Mouse (Mus musculus): ENCODE measurements around the gene Ano3.
A peak's percentile ranks its signal among the peaks of the same experiment; 100 is the strongest.
"Not testable (repeated sequence)": the region's sequence is repeated elsewhere in the genome, so short reads cannot be mapped to it uniquely, and the experiment has no call there.

Ano3 gene

GRCm38 (mm10) chr2:110950823-110951222, at the start of gene Ano3:
Ano3 (minus strand) TSS chr2:110950923.
- not testable (repeated sequence) for DNase-seq (ENCODE audit: low spot score in 2 of 2)

DNA sequence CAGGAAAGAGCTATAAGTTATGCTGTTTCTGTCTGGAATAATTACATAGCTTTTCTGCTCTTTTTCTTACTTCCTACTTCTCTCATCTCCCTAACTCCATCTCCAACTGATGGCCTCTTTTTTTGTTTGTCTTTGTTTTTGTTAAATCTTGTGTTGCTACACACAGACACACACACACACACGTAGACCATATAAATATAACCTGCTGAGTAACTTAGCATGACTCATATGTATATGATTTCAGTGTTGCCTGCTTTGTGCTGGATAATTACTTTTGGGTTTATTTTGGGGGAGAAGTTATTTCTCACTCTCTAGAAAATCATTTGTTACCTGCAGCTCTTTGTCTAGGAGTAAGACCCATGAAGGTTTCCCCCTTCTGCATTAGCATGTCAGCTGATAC, 39.3 kb upstream of the Ano3 start:
- DNase-seq (ENCODE audit: low spot score in 2 of 2), result no peak

DNA sequence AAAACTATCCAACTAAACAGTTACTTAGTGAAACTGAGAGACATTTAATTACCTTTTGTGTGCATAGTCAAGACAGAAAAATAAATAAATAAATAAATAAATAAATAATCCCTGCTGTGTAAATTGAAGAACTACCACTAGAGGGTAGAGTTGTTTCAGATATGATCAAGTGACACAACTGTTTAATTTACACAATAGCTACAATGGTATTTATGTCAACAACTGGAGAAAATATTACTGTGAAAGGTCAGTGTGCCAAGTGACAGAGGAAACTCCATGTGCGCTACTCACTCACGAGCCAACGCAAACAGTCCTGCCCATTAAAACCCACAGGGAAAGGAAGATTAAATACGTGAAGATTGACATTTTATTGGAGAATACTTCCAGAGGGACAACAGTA, 38.8 kb upstream of the Ano3 start:
- DNase-seq (ENCODE audit: low spot score in 2 of 2), result no peak

DNA sequence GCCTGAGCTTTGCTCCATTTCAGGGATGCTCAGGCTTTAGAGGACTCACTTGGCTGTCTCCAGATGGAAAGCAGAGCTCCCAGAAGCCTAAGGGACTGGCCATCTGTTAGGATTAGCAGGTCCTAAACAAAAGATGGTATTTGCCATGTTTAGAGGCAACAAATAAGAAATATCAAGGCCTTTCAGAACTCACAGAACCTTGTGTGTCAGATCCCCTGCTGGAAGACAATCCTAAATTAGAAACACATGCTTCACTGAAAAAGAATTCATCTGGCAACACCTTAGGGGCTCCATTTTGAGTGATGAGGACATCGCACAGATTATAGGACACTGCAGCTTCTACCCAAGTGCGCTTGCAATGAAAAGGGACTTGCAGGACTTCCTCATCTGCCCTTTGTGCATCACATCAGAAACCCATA, 35.1 kb upstream of the Ano3 start:
- no peak for DNase-seq (ENCODE audit: low spot score in 2 of 2)

DNA sequence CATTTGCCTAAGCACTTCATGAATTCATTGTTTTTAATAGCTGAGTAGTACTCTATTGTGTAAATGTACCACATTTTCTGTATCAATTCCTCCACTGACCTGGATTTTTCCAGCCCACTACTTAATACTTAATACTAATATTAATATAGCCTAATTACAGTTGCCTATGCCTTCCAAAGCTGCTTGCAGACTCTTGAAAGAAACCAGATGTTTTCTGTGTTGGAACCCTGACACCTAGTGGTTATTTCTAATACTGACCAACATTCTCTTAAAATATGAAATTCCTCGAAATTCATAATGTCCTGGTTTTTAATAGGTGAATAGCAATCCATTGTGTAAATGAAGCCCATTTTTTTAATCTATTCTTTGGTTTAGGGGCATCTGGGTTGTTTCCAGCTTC, 31.0 kb upstream of the Ano3 start:
- DNase-seq (ENCODE audit: low spot score in 2 of 2), result no peak

DNA sequence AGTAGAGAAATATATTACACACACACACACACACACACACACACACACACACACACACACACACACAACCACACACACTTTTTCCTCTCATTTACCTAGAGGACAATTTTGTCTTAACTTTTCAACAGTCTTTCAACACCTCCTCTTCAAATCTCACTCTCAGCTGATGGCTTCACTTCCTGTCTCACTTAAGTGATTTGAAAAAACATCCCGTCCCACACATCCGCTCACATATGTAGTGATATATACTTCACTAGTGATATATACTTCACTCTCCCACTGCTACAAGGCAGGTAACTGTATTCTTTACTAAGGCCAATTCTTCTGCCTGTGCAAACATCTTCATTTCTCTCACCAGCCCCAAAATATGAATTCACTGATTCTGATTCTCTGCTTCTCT, 28.9 kb upstream of the Ano3 start:
- DNase-seq (ENCODE audit: low spot score in 2 of 2), result no peak

DNA sequence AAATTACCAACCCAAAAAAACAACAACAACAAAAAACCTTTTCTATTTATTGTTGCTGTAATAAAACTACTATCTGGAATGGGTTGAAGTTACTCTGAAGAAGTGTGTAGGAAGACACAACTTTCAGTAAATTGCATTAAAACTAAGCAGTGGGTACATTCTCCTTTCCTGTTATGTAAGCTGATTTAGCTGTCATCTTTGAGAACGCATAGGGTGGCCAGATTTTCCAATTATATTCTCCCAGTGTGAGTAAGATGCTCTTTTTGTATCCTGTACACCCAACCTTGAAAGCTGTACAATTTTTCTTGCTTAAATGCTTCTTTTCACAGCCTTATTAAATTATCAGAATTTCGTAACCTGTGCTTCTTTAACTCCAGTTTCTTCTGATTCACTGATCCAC, 26.1 kb upstream of the Ano3 start:
- DNase-seq (ENCODE audit: low spot score in 2 of 2), result no peak

GRCm38 (mm10) chr2:110970158-110970557, 19.4 kb upstream of the Ano3 start:
- DNase-seq (ENCODE audit: low spot score in 2 of 2), result no peak

- DNase-seq (ENCODE audit: low spot score in 2 of 2), result no peak
Measured at GRCm38 (mm10) chr2:110965398-110965797, 14.7 kb upstream of the Ano3 start.

GRCm38 (mm10) chr2:110950432-110950803, 305 bp downstream of the Ano3 start:
- no peak for DNase-seq (ENCODE audit: low spot score in 2 of 2)

DNA sequence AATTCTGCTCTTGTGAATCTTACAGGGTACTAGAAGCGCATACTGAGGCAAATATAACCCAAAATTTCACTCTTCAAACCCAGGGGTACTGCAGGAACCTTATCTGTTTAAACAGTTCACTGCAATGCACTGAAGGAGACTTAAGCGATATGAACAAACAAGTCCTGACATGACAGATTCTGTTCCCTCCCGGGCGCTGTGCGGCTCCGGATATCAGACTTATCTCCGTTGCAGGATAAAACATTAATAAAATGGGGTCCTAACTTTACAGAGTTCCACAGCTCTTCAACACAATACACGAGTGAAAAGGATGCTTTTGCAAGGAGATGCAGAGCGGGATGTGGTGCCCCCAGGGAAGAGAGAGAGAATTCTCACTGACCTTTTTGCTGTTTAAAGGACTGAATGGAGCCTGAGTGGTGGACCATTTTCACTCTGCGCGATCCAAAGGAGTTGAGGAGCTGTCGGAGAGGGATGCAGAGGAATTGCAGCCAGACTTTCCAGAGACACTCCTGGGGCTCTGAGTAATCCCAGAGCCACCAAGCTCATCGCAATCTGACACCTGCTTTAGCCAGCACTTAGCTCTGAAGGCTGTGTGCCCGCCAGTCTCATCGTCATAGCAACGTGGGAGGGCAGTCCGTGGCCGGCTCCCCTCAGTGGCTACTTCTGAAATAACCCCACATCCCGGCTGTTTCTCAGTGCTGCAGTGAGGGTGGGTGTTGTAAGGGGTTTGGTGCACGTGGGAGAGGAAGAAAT, 868 bp downstream of the Ano3 start:
- DNase-seq (ENCODE audit: low spot score in 2 of 2), result peak in 1 of 2 experiments; percentile 1

DNA sequence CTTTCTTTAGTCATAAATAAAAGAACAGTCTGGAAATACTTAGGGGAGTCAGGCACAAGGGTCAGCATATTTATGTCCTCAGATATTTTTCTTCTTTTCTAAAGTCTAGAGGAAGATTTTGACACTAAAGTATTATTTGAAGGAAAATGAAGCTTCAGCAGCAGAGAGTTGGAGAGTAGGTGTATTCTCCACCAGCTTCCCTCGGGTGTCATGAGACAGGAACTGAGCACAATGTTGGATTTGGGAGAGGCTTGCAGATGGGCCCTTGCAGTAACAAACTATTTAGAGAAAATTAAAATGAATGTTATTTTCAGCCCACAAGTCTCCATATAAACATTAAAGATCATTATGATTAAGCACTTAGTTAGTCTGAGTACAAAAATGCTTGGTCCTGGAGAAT, 5.6 kb downstream of the Ano3 start:
- no peak for DNase-seq (ENCODE audit: low spot score in 2 of 2)

DNA sequence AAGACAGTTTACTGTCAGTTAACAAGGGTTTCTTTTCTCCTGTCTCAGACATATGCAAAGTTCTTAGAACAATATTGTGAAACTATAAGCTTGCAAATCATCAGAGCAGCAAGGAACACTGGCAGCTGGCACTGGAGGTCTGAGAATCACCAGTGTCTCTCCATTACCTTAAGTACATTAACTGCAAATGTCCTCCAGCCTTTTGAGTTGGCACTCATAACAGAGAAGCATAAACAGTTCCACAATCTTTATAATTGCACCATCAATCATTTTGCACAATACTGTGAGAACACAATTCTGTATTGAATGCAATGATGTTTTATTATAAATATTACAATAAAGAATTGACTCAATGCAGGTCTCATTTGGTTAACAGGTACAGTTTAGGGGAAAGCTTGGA, 15.0 kb downstream of the Ano3 start:
- no peak for DNase-seq (ENCODE audit: low spot score in 2 of 2)

DNA sequence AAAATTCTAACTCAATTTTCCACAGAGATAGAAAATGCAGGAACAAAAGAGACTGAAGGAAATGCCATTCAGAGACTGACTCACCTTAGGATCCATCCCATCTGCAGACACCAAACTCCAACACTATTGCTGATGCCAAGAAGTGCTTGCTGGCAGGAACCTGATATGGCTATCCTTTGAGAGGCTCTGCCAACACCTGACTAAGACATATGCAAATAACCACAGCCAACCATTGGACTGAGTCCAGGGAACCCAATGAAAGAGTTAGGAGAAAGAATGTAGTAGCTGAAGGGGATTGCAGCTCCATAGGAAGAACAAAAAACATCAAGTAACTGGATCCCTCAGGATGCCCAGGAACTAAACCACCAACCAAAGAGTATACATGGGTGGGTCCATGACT, 21.6 kb downstream of the Ano3 start:
- DNase-seq (ENCODE audit: low spot score in 2 of 2), result no peak

- DNase-seq (ENCODE audit: low spot score in 2 of 2), result no peak
Measured at GRCm38 (mm10) chr2:110909506-110909905, 41.2 kb downstream of the Ano3 start.

DNA sequence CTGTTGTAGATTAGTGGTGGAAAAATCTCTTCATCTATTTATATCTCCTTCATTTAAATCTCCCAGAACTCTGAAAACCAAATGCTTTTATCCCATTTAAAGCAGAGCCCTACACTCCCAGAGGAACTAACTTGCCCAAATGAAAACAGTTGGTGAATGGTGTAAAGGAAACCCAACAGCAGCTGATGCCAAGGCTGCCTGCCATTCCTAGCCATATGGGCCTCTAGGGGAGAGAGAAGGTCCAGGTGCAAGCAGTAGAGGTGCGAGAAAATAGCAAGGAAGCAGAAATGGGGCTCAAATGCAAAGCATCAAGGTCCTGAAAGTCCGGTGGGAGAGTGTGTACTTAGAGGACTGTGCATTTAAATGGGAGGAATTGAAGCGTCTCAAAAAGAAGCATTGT, 44.2 kb downstream of the Ano3 start:
- DNase-seq (ENCODE audit: low spot score in 2 of 2), result no peak

DNA sequence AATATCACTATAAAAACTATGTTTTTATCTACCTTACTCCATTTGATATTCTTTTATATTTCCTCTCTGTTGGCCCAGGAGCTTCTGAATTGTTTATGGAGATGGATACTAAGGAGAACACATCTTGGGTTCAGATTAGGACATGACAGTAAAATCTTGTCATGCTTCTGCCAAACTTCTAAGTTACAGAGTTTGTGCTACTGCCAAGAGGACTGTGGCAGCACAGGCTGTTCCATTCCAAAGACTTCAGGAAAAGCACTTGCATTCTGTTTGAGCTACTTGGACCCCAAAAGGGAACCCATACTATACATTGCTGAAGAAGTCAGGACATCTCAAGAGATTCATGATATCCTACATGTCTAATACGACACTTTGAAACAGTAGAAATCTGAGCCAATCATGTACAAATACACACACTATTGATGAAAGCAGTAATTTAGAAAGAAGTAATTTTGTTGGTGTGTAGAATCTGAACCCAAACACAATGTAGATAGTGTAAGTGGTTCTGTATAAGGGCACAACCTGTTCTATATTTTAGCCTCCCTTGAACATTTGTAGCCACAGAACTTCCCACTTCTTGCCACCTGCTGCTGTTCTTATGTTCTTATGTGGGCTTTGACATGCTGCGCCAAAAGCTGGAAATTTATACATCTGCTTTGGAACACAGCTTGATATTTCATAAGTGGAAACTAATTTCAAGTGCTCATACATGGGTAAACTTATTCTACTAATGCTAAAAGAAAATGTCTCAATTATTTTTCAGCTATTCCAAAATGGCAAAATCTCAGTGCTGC, 54.0 kb downstream of the Ano3 start:
- no peak for DNase-seq (ENCODE audit: low spot score in 2 of 2)

GRCm38 (mm10) chr2:110871650-110872049, 79.1 kb downstream of the Ano3 start:
- no peak for DNase-seq (ENCODE audit: low spot score in 2 of 2)

- DNase-seq (ENCODE audit: low spot score in 2 of 2), result no peak
Measured at GRCm38 (mm10) chr2:110865584-110865983, 85.1 kb downstream of the Ano3 start.

GRCm38 (mm10) chr2:110863376-110863775, 87.3 kb downstream of the Ano3 start:
- no peak for DNase-seq (ENCODE audit: low spot score in 2 of 2)

DNA sequence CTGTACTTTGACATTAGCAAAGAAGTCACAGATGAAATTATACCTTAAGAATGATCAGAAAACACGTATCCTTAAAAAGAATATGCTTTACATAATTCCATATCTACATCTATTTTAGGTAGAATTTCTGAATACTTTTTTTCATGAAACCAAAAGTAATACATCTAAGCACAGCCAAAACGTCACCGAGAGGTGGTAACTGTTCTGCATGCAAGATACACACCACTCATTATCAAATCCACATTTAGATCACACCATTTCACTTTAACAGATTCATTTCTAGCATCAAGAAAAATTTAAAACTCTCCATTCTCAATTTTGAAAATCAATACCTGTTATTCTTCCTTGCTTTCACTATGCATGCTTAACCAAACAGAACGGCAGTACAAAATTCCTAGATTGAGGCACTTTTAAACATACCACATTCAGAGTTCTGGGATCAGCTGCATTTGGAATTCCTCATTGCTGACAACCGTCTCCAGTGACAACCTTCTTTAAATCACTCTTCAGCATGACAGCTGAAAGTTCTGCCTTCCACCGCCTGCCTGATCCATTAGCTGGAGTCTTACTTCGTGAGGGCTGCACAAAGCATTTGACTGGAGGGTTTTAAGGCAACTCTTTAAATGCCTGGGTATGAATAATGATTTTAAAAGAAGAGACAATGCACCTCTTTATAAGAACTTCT, 111.0 kb downstream of the Ano3 start:
- no peak for DNase-seq (ENCODE audit: low spot score in 2 of 2)

- no peak for DNase-seq (ENCODE audit: low spot score in 2 of 2)
Measured at GRCm38 (mm10) chr2:110816189-110816588, 134.5 kb downstream of the Ano3 start.

- no peak for DNase-seq (ENCODE audit: low spot score in 2 of 2)
Measured at GRCm38 (mm10) chr2:110814964-110815363, 135.8 kb downstream of the Ano3 start.
